Mouse (Mus musculus) bone marrow macrophage, adult 2 months (primary cell): ENCODE data around the gene Ube2q1. TPM values are rescaled to one million over a fixed set of nuclear protein-coding genes. Genes with fewer than 3 reads are reported as not detected.
A peak's percentile ranks its signal among the peaks of the same experiment; 100 is the strongest.

Experiments
- H3K27ac ChIP-seq: 2 replicates; pipeline ENCODE4 v1.5.1; 2012; ENCODE audit warnings: low read depth, low read length; ENCODE audit not compliant: insufficient read depth
- H3K4me1 ChIP-seq: 2 replicates; pipeline ENCODE4 v1.6.1; 2012; ENCODE audit warnings: low read length; ENCODE audit not compliant: control insufficient read depth, insufficient read depth
- H3K4me3 ChIP-seq: 2 replicates; pipeline ENCODE4 v1.5.1; 2012; ENCODE audit warnings: mild to moderate bottlenecking, low read length, moderate library complexity; ENCODE audit not compliant: insufficient read depth
- CTCF ChIP-seq: IDR thresholded peaks from 2 replicates; pipeline ENCODE4 v1.5.1; 2012; ENCODE audit warnings: low read depth, mild to moderate bottlenecking, low read length, moderate library complexity
- POLR2A ChIP-seq: IDR thresholded peaks from 2 replicates; pipeline ENCODE4 v1.6.1; 2012; ENCODE audit warnings: mild to moderate bottlenecking, low read depth, low read length, borderline replicate concordance
- polyA plus RNA-seq: library from polyadenylated mRNA; stranded (reverse); fragments of >200 nt; gene quantifications from 2 replicates; pipeline ENCODE4 v1.2.4, GENCODE M21; 2012; ENCODE audit not compliant: missing spikeins, insufficient read depth, insufficient read length

Gene Ube2q1
- polyA plus RNA-seq, 1 experiment: 145 TPM

- no peak overlapping the region for H3K4me3 ChIP-seq
- TF ChIP-seq POLR2A (no peak), CTCF (no peak)
- peaks cover 29% of the 10 kb centered on the region for H3K4me1 ChIP-seq
- H3K27ac ChIP-seq: peak overlapping the region; percentile 75
Observed at GRCm38 (mm10) chr3:89800774-89801506, 27.5 kb downstream of the Ube2q1 start.

GRCm38 (mm10) chr3:89801507-89801847, 28.1 kb downstream of the Ube2q1 start:
- TF ChIP-seq POLR2A (no peak), CTCF (no peak)
- peaks cover 29% of the 10 kb centered on the region for H3K4me1 ChIP-seq
- no peak overlapping the region for H3K4me3 ChIP-seq
- H3K27ac ChIP-seq: peak overlapping the region; percentile 75

DNA sequence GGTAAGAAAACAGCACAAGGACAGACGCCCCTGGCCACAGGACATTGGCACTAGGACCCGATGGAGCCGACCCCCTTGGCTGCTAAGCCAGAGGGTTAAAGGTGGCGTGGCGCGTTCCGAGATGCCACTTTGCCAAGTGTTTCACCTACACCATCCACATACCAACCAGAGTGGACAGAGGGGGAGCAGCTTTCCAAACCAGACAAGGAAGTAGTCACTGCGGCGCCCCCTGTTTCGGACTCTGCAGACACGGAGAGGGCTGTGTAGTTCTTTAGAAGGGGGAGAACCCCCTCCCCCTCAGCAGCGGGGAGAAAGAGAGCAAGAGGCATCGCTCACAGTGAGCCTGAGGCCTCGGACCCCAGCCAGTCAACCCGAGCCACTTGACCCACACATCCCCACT, 29.5 kb downstream of the Ube2q1 start:
- Histone ChIP-seq H3K4me3 (no peak overlapping the region), H3K27ac (no peak overlapping the region), H3K4me1 (peaks cover 27% of the 10 kb centered on the region)
- no peak for TF ChIP-seq CTCF
- no peak for TF ChIP-seq POLR2A

- TF ChIP-seq POLR2A: no peak
- no peak for TF ChIP-seq CTCF
- no peak overlapping the region for H3K4me3 ChIP-seq
- H3K4me1 ChIP-seq: peaks cover 16% of the 10 kb centered on the region
- H3K27ac ChIP-seq: no peak overlapping the region
Observed at GRCm38 (mm10) chr3:89805179-89805578, 31.8 kb downstream of the Ube2q1 start.

GRCm38 (mm10) chr3:89806751-89807150, 33.3 kb downstream of the Ube2q1 start:
- TF ChIP-seq CTCF (peak; percentile 26; the same call in 1 of the 2 replicates), POLR2A (no peak)
- Histone ChIP-seq H3K27ac (peak overlapping the region; percentile 42; the same call in 1 of the 2 replicates), H3K4me3 (no peak overlapping the region)

GRCm38 (mm10) chr3:89807171-89807570, 33.8 kb downstream of the Ube2q1 start:
- peak overlapping the region; percentile 42; the same call in 1 of the 2 replicates for H3K27ac ChIP-seq
- peaks cover 7% of the 10 kb centered on the region for H3K4me1 ChIP-seq
- TF ChIP-seq POLR2A (no peak), CTCF (no peak)
- no peak overlapping the region for H3K4me3 ChIP-seq

More at GRCm38 (mm10) chr3:89806751-89807150, 33.3 kb downstream of the Ube2q1 start:
- H3K4me1 ChIP-seq: peaks cover 11% of the 10 kb centered on the region

DNA sequence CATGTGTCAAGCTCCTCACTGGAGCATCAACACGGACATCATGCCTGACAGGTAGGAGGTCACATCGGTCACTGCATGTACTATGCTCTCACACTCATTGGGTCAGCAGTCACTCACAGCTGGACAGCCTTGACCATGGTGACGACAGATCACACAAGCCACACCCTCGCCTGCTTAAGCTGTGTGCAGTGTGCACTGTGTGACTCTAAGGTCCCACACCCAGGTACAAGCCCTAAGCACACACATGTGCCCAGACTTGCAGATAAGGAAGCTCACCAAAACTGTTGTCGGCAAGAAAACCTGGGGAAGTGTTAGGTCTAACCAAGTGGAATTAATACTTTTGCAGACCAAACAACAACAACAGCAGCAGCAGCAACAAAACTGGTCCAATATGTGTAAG, 34.5 kb downstream of the Ube2q1 start:
- Histone ChIP-seq H3K4me3 (no peak overlapping the region), H3K4me1 (peaks cover 4% of the 10 kb centered on the region; the same call in 1 of the 2 replicates), H3K27ac (no peak overlapping the region)
- TF ChIP-seq CTCF: no peak
- TF ChIP-seq POLR2A: no peak

DNA sequence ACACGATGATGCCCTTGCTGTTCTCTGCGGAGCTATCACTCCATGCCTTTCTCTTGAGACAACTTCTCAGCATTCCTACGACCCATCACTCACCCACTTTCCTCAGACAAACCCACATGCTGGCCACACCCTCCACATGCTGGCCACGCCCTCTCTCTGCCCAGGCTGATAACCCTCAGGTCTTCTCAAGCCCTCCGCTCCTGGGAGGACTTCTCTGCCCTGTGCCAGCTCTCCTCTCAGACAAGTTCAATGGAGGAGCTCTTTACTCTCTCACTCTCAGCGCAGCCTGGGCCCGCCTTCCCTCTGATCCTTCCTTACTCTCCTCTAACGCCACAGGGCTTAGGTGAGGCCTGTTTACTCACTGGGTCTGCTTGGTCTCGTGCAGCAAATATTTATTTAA, 35.2 kb downstream of the Ube2q1 start:
- Histone ChIP-seq H3K4me3 (no peak overlapping the region), H3K27ac (no peak overlapping the region), H3K4me1 (peaks cover 4% of the 10 kb centered on the region; the same call in 1 of the 2 replicates)
- TF ChIP-seq CTCF (no peak), POLR2A (no peak)

DNA sequence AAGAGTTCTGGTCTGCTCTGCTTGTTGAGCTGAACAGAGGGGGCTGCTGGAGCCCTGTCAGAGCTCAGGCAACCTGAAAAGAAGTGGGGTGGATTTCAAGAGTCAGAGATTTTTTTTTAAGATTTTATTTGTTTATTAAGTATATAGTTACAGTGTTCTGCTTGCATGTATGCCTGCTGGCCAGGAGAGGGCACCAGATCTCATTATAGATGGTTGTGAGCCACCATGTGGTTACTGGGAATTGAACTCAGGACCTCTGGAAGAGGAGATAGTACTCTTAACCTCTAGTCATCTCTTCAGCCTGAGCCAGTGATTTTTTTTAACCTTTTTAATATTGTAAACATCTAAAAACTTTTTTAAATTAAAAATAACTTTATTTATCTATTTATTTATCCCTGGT, 37.4 kb downstream of the Ube2q1 start:
- Histone ChIP-seq H3K27ac (no peak overlapping the region), H3K4me3 (no peak overlapping the region), H3K4me1 (peaks cover 4% of the 10 kb centered on the region; the same call in 1 of the 2 replicates)
- no peak for TF ChIP-seq POLR2A
- no peak; the same call in 1 of the 2 replicates for TF ChIP-seq CTCF

- H3K4me3 ChIP-seq: no peak overlapping the region
- no peak overlapping the region for H3K27ac ChIP-seq
- TF ChIP-seq CTCF: no peak
- TF ChIP-seq POLR2A: no peak
- H3K4me1 ChIP-seq: 0 out of 2 replicates have a peak, but pooled peaks cover 2% of the 10 kb centered on the region
Observed at GRCm38 (mm10) chr3:89812166-89812565, 38.8 kb downstream of the Ube2q1 start.
